Mouse (Mus musculus) frontal cortex, postnatal 10 days (tissue): Measurements from ENCODE around the gene Unc45a.

Experiments used
- DNase-seq, 2 experiments: peaks; one replicate each; pipeline ENCODE4 v3.0.0; 2022; ENCODE audit warnings: low spot score in 2 of 2, mixed read lengths in 1 of 2

Unc45a gene

DNA sequence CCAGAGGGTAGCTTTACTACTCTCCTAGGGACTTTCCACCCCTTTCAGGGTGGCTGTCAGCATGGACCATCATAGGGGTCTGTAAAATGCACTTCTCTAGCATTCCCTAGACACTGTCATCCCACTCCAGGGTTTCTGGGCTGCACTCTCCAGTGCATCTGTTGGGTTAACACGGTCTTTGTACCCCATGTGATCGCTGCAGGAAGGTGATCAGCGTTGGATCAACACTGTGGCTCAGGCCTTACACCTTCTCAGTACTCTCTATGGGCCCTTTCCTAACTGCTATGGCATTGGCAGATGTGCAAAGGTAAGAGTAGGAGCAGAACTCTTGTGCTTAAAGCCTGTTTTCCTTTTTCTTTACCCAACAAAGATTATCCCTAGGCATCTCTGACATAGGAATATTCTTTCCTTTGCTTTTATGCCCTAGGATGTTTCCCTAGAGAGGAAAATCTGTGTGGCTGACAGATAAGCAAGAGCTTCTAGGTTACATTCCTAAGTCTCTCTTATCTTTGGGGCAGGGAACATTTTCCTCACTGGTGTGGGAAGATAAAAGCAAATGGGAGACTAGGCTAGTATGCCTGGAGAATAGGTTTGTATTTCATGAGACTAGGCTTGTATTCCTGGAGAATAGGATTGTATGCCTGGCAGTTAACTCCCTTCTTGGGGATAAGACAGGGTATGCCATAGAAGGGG is 57.4 kb downstream of the Unc45a start:
- no peak for DNase-seq

DNA sequence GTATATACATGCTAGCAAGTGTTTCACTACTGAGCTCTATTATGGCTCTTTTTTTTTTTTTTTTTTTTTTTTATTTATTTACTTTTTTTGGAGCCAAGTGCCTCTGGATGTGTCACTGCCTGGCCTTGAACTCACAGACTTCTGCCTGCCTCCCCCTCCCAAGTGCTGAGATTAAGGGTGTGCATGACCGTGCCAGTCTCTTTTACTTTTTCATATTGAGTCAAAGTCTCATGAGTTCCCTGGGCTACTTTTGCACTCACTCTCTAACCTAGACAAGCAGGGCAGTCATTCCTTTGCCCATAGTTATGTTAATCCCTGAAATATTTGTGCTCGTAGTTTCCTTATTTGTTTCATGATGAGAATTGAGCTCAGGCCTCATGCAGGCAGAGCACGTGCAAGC is 59.2 kb downstream of the Unc45a start:
- no peak for DNase-seq

DNA sequence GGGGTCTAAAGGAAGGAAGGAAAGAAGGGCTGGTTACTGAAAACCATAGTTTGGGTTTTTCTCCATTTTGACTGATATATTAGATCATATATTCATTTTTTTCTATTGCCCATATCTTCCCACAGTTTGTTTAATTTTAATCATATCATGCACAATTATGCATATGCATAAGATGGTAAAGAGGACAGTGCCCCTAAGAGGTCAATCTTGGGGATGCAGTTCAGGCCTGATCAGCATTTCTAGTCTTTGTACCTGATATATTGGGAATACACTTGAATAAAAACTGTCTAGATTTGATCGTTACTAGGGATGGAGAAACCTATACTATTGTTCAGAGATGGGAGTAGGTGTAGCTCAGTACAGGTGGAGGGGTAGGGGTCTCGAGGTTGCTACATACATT is 59.8 kb downstream of the Unc45a start:
- no peak for DNase-seq

DNA sequence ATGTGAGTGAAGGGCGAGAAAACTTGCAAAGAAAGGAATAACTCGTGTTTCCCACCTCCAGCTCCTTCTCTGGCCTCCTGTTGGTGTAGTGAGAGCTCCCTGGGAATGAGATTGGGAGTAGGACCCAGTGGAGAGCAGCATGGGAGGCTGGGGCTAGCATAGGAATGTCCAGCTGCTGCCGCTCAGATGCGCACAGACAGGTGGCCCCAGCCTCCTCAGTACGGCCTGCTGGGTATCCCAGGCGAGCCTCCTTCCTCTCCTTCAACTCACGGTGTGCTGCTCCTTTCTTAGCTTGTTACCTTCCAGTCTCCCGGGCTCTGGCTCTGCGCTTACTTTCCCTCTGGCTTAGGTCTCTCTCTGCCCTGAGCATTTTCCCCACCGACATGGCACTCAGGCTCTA is 60.8 kb downstream of the Unc45a start:
- no peak for DNase-seq

DNA sequence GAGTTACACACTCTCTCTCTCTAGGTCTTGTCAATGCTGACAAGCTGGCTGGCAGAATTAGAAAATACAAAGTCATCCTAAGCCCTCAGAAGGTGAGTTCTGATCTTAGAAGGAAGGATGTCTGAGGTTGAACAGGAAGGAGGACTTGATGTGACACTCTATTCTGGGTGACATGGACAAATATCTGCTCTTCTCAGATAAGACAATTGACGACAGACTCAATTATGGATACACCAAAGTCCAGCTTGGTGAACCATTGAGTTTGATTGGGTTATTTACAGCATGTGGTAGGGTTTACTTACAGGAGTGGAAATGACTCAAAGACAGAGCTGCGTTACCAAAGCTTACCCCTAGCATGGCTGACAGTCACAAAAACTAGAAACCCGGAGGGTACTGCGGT is 64.4 kb downstream of the Unc45a start:
- DNase-seq: no peak
